Mouse (Mus musculus): Measurements from ENCODE around the gene Foxj2. TPM values are rescaled to one million over a fixed set of nuclear protein-coding genes. Genes with fewer than 3 reads are reported as not detected.

The Foxj2 gene
- polyA plus RNA-seq, 1 experiment from 2014 or later: 1.5 TPM

- 36% methylated on average over 5 of the region's 5 CpGs for WGBS (ENCODE audit: insufficient replicate concordance)
- H3K9me3 ChIP-seq (replicated peaks; ENCODE audit: control insufficient read depth, low read length): no peaks in the 10 kb centered on the region
- H3K36me3 ChIP-seq (ENCODE audit: control insufficient read depth, insufficient read depth): no peaks in the 10 kb centered on the region
- H3K4me1 ChIP-seq (ENCODE audit: control insufficient read depth, low read depth, low read length): no peaks in the 10 kb centered on the region
- H3K4me3 ChIP-seq (ENCODE audit: low read depth, low read length): no peak overlapping the region
- H3K9ac ChIP-seq (ENCODE audit: low read depth, low read length): no peak overlapping the region
- H3K4me2 ChIP-seq (ENCODE audit: low read depth, low read length): no peak overlapping the region
- H3K27me3 ChIP-seq (ENCODE audit: control insufficient read depth, insufficient read depth, low read depth, low read length): no peaks in the 10 kb centered on the region
- no peak overlapping the region for H3K27ac ChIP-seq (ENCODE audit: low read length)
- no peak for ATAC-seq (ENCODE audit: low read depth)
Measured at GRCm38 (mm10) chr6:122786275-122786674, 33.4 kb upstream of the Foxj2 start.

- no peak overlapping the region for H3K4me3 ChIP-seq (ENCODE audit: low read depth, low read length)
- H3K4me2 ChIP-seq (ENCODE audit: low read depth, low read length): no peak overlapping the region
- H3K9ac ChIP-seq (ENCODE audit: low read depth, low read length): no peak overlapping the region
- WGBS (ENCODE audit: insufficient replicate concordance): 70% methylated on average over 8 of the region's 8 CpGs
- no peak overlapping the region for H3K27ac ChIP-seq (ENCODE audit: low read length)
- no peak for ATAC-seq (ENCODE audit: low read depth)
- H3K36me3 ChIP-seq (ENCODE audit: control insufficient read depth, insufficient read depth): no peaks in the 10 kb centered on the region
- H3K9me3 ChIP-seq (replicated peaks; ENCODE audit: control insufficient read depth, low read length): no peaks in the 10 kb centered on the region
- no peaks in the 10 kb centered on the region; the same call in 1 of the 2 replicates for H3K4me1 ChIP-seq (ENCODE audit: control insufficient read depth, low read depth, low read length)
- no peaks in the 10 kb centered on the region for H3K27me3 ChIP-seq (ENCODE audit: control insufficient read depth, insufficient read depth, low read depth, low read length)
Measured at GRCm38 (mm10) chr6:122795254-122795935, 24.3 kb upstream of the Foxj2 start.

- Histone ChIP-seq H3K27ac (ENCODE audit: low read length) (peak overlapping the region; percentile 83), H3K9ac (ENCODE audit: low read depth, low read length) (peak overlapping the region; percentile 87), H3K4me1 (ENCODE audit: control insufficient read depth, low read depth, low read length) (peaks cover 18% of the 10 kb centered on the region), H3K36me3 (ENCODE audit: control insufficient read depth, insufficient read depth) (no peaks in the 10 kb centered on the region), H3K9me3 (replicated peaks; ENCODE audit: control insufficient read depth, low read length) (no peaks in the 10 kb centered on the region), H3K27me3 (ENCODE audit: control insufficient read depth, insufficient read depth, low read depth, low read length) (no peaks in the 10 kb centered on the region), H3K4me2 (ENCODE audit: low read depth, low read length) (peak overlapping the region; percentile 99), H3K4me3 (ENCODE audit: low read depth, low read length) (peak overlapping the region; percentile 79)
- ATAC-seq (ENCODE audit: low read depth): peak; percentile 3; the same call in 1 of the 2 replicates
- WGBS (ENCODE audit: insufficient replicate concordance): 18% methylated on average over 10 of the region's 10 CpGs
Measured at GRCm38 (mm10) chr6:122800640-122801300, 18.9 kb upstream of the Foxj2 start.

GRCm38 (mm10) chr6:122801301-122801800, 18.4 kb upstream of the Foxj2 start, which contains the start of gene Slc2a3:
Gene Slc2a3 (minus strand): TSS chr6:122801640.
- H3K9ac ChIP-seq (ENCODE audit: low read depth, low read length): peak within 1 kb of the TSS; percentile 87
- H3K36me3 ChIP-seq (ENCODE audit: control insufficient read depth, insufficient read depth): no peaks in the 10 kb centered on the region
- peak within 1 kb of the TSS; percentile 99 for H3K4me2 ChIP-seq (ENCODE audit: low read depth, low read length)
- H3K4me1 ChIP-seq (ENCODE audit: control insufficient read depth, low read depth, low read length): peaks cover 18% of the 10 kb centered on the region
- H3K9me3 ChIP-seq (replicated peaks; ENCODE audit: control insufficient read depth, low read length): no peaks in the 10 kb centered on the region
- H3K27ac ChIP-seq (ENCODE audit: low read length): peak within 1 kb of the TSS; percentile 83
- H3K4me3 ChIP-seq (ENCODE audit: low read depth, low read length): peak within 1 kb of the TSS; percentile 79
- H3K27me3 ChIP-seq (ENCODE audit: control insufficient read depth, insufficient read depth, low read depth, low read length): no peaks in the 10 kb centered on the region
- under 1% methylated on average over 45 of the region's 46 CpGs for WGBS (ENCODE audit: insufficient replicate concordance)
- peak; percentile 85 for ATAC-seq (ENCODE audit: low read depth)

- ATAC-seq (ENCODE audit: low read depth): peak; percentile 72
- no peaks in the 10 kb centered on the region for H3K36me3 ChIP-seq (ENCODE audit: control insufficient read depth, insufficient read depth)
- 2% methylated on average over 34 of the region's 34 CpGs for WGBS (ENCODE audit: insufficient replicate concordance)
Measured at GRCm38 (mm10) chr6:122801801-122802514, 17.8 kb upstream of the Foxj2 start.

GRCm38 (mm10) chr6:122804418-122804817, 15.3 kb upstream of the Foxj2 start:
- H3K4me2 ChIP-seq (ENCODE audit: low read depth, low read length): no peak overlapping the region
- no peaks in the 10 kb centered on the region for H3K27me3 ChIP-seq (ENCODE audit: control insufficient read depth, insufficient read depth, low read depth, low read length)
- no peak overlapping the region for H3K9ac ChIP-seq (ENCODE audit: low read depth, low read length)
- peaks cover 19% of the 10 kb centered on the region for H3K4me1 ChIP-seq (ENCODE audit: control insufficient read depth, low read depth, low read length)
- H3K4me3 ChIP-seq (ENCODE audit: low read depth, low read length): no peak overlapping the region
- WGBS (ENCODE audit: insufficient replicate concordance): 10% methylated on average over 5 of the region's 5 CpGs
- 0 out of 2 replicates have a peak overlapping the region, but pooled peaks have one; percentile 43 for H3K27ac ChIP-seq (ENCODE audit: low read length)
- peak; percentile 28 for ATAC-seq (ENCODE audit: low read depth)
- H3K36me3 ChIP-seq (ENCODE audit: control insufficient read depth, insufficient read depth): no peaks in the 10 kb centered on the region
- H3K9me3 ChIP-seq (replicated peaks; ENCODE audit: control insufficient read depth, low read length): no peaks in the 10 kb centered on the region

More at GRCm38 (mm10) chr6:122801801-122802514, 17.8 kb upstream of the Foxj2 start:
- Histone ChIP-seq H3K4me2 (ENCODE audit: low read depth, low read length) (peak overlapping the region; percentile 99), H3K4me3 (ENCODE audit: low read depth, low read length) (peak overlapping the region; percentile 79), H3K9me3 (replicated peaks; ENCODE audit: control insufficient read depth, low read length) (no peaks in the 10 kb centered on the region), H3K27me3 (ENCODE audit: control insufficient read depth, insufficient read depth, low read depth, low read length) (no peaks in the 10 kb centered on the region), H3K4me1 (ENCODE audit: control insufficient read depth, low read depth, low read length) (peaks cover 18% of the 10 kb centered on the region), H3K9ac (ENCODE audit: low read depth, low read length) (peak overlapping the region; percentile 87), H3K27ac (ENCODE audit: low read length) (peak overlapping the region; percentile 83)

GRCm38 (mm10) chr6:122810022-122810614, 9.6 kb upstream of the Foxj2 start:
- H3K9me3 ChIP-seq (replicated peaks; ENCODE audit: control insufficient read depth, low read length): no peaks in the 10 kb centered on the region
- H3K27me3 ChIP-seq (ENCODE audit: control insufficient read depth, insufficient read depth, low read depth, low read length): no peaks in the 10 kb centered on the region
- H3K4me3 ChIP-seq (ENCODE audit: low read depth, low read length): peak overlapping the region; percentile 76
- peak overlapping the region; percentile 100 for H3K27ac ChIP-seq (ENCODE audit: low read length)
- peak overlapping the region; percentile 72 for H3K9ac ChIP-seq (ENCODE audit: low read depth, low read length)
- WGBS (ENCODE audit: insufficient replicate concordance): 1% methylated on average over 11 of the region's 11 CpGs
- H3K4me2 ChIP-seq (ENCODE audit: low read depth, low read length): peak overlapping the region; percentile 87
- peaks cover 21% of the 10 kb centered on the region for H3K4me1 ChIP-seq (ENCODE audit: control insufficient read depth, low read depth, low read length)
- no peak for ATAC-seq (ENCODE audit: low read depth)
- H3K36me3 ChIP-seq (ENCODE audit: control insufficient read depth, insufficient read depth): no peaks in the 10 kb centered on the region

- peak overlapping the region; percentile 86 for H3K9ac ChIP-seq (ENCODE audit: low read depth, low read length)
- H3K27me3 ChIP-seq (ENCODE audit: control insufficient read depth, insufficient read depth, low read depth, low read length): no peaks in the 10 kb centered on the region
- peak overlapping the region; percentile 100 for H3K27ac ChIP-seq (ENCODE audit: low read length)
- H3K36me3 ChIP-seq (ENCODE audit: control insufficient read depth, insufficient read depth): no peaks in the 10 kb centered on the region
- peak overlapping the region; percentile 76 for H3K4me3 ChIP-seq (ENCODE audit: low read depth, low read length)
- no peaks in the 10 kb centered on the region for H3K9me3 ChIP-seq (replicated peaks; ENCODE audit: control insufficient read depth, low read length)
- peak; percentile 94 for ATAC-seq (ENCODE audit: low read depth)
- under 1% methylated on average over 30 of the region's 30 CpGs for WGBS (ENCODE audit: insufficient replicate concordance)
- peak overlapping the region; percentile 87 for H3K4me2 ChIP-seq (ENCODE audit: low read depth, low read length)
- H3K4me1 ChIP-seq (ENCODE audit: control insufficient read depth, low read depth, low read length): peaks cover 21% of the 10 kb centered on the region
Measured at GRCm38 (mm10) chr6:122810615-122811279, 9.0 kb upstream of the Foxj2 start.
